Mouse (Mus musculus) stomach, adult 2 months (tissue): Measurements from ENCODE around the gene Mettl17. TPM values are rescaled to one million over a fixed set of nuclear protein-coding genes. Genes with fewer than 3 reads are reported as not detected.

Source experiments
- polyA plus RNA-seq: library from polyadenylated mRNA; depleted of rRNA; stranded (reverse); fragments of >200 nt; gene quantifications from 2 replicates; pipeline ENCODE4 v1.2.3, GENCODE M21; 2012; rRNA removed

The Mettl17 gene
- 20.0 and 21.5 TPM in 2 replicates for polyA plus RNA-seq

DNA sequence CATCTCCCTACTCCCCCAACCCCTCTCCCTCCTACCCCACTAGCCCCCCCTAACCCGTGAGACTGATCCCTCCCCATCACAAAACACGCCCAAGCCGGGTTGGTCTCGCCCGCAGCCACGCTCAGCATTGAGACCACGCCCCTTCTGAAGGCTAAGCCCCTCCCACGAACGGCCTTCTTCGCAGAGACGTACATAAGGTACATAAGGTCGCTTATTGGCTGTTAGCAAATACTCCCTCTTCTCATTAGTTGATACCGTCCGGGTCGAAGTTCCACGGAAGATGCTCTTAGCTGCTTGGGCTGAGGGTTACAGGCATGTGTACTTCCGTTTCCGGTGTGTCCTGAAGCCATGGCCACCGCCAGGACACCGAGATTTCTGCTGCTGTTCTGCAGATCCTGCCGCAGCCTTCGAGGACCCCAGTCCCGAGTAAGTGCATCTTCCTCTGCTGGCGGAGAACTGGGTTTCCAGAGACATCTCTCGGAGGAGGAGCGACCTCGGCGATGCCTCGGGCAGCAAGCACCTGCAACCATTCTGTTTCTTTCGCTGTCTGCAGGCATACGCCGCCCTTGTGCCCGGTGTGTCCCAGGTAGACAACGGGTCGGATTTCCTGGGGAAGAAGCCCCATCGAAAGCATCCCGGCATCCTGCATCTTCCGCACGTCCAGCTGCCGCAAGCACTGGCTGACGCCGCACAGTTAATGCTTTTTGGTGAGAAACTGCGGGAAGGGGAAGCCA, at the start of gene Mettl17:
Gene Mettl17 (plus strand): TSS at position 245 of the 734 bp plus-strand sequence.

DNA sequence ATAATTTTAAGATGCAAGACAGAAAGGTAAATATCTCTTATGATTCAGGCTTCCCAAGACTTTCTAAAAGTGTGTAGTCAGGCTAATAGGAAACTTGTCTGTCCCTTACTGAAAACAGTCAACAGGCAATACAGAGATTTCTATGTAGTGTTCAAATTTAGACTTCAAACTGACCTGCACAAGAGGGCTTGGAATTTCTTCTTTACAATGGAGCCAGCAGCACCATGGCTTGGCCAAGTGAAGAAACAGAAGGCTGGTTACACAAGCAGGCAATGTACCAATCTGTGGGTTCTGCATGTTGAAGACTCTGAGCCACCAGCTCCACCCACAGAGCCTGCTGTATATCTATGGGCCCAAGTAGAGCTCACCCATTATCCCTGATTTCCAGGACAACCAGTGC, 31.2 kb upstream of the Mettl17 start, which contains the start of gene Ear6:
Gene Ear6 (plus strand): TSS at position 301 of the 400 bp plus-strand sequence.

DNA sequence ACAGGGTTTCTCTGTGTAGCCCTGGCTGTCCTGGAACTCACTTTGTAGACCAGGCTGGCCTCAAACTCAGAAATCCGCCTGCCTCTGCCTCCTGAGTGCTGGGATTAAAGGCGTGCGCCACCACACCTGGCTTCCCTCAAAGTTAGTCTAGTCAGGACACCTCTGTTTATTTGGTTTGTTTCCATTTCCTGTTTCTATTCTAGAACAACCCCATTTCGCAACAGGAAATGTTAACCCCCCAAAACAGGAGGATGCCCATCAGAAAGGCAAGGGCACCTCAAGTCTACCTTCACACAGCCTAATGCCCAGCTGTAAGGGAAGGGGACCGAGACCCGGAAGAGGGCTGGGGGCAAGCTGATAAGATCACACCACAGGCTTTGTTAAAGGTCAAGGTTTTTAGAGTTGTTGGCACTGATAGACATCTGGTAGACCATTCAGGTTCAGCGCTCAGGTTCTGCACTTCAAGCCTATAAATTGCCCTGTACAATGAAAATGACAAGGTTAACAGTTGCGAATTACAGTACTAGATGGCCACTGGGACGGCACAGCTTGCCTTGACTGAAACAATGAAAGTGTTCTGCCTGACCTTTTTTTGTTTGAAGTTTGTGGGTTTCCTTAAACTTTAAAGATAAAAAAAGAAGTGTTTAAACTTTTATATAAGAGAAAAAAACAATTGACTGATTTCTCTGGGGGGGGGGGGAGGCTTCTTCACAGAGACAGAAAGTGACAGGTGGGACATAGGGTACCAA, 7.7 kb downstream of the Mettl17 start, which contains the start of gene Slc39a2:
Gene Slc39a2 (plus strand): TSS at position 699 of the 749 bp plus-strand sequence.

DNA sequence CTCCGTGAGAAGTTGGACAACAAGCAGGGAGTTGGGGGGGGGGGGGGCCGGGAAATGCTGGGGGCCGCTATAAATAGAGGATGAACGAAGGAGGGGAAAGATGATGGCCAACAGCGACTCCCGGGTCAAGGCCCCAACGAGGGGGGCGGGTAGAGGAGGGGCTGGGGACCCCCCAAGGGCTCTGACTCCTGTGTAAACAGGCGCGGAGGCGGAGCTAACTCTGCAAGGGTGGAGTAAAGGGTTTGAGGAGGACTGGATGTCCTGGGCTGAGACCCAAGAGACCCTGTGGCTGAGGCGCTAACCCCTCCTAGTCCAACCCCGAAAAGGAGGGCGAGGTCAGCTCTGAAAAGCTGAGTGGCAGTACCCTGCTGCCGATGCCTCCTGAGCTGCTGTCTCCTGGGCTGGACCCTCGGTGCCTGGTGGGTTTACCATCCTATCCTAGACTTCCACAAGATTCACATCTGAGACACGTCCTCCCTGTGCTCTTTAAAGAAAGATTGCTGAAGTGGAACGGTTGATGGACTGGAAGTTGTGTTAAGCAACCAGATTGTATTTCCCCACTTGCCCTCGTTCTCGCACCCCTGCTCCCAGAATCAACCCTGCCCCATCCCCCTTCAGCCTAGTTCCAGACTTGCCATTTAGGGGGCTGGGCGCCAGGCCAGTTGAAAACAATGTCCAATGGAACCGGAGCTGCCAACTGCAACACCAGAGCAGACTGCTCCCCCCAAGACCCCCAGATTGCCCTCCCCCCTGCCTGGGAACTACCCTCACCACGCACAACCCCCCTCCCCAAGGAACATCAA, 29.5 kb downstream of the Mettl17 start, which contains the start of gene Ndrg2:
Gene Ndrg2 (minus strand): TSS at position 199 of the 803 bp plus-strand sequence.

DNA sequence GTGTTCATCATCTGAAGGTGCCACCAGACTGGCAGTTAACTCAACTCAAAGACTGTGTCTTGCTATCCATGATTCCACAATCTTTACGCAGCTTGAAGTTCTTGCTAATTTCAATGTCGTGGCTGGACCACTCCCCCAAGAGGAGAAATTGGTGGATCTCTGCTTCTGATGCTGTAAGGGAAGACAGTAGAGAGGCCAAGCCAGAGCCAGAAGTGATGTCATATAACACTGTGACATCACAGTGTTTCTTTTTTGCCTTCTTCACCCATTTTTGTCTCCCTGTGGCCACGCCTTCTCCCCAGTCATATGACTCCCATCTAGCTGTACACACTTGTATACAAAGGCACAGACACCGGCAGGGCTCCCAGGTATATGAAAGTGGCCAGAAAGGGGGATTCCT, 33.5 kb downstream of the Mettl17 start, which contains the start of gene Tppp2:
Gene Tppp2 (plus strand): TSS at position 301 of the 400 bp plus-strand sequence.

DNA sequence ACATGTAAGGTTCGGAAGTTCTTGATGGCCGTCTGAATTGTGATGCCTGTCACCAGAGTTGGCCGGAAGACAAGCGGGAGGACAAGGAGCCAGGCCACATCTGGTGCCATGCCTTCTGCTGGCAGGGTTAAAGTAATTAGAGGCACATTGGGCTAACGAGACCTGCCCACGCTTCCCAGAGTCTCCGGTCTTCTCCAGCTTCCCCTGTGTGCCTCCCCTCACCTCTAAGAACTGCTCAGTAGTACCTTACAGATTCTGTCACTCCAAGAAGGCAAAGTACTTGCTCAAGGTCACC, 37.9 kb downstream of the Mettl17 start, which contains the start of gene Rnase13:
Gene Rnase13 (minus strand): TSS at position 203 of the 295 bp plus-strand sequence.

Other genes starting within 250 kb of the Mettl17 start
- gene Gm4181, start 249.2 kb upstream of the Mettl17 start, polyA plus RNA-seq, result not detected in 2 replicates
- not detected in 2 replicates for gene Gm17079, start 189.4 kb upstream of the Mettl17 start, polyA plus RNA-seq
- gene Gm5800, start 167.7 kb upstream of the Mettl17 start, polyA plus RNA-seq, result not detected in 2 replicates
- gene Ang4, start 111.3 kb upstream of the Mettl17 start, polyA plus RNA-seq, result not detected in 2 replicates
- not detected in 2 replicates for gene AY358078, start 84.8 kb upstream of the Mettl17 start, polyA plus RNA-seq
- gene Ear6, start 31.1 kb upstream of the Mettl17 start, polyA plus RNA-seq, result not detected in 2 replicates
- gene Slc39a2, start 8.0 kb downstream of the Mettl17 start, polyA plus RNA-seq, result 0.32 and 0.52 TPM in 2 replicates
- gene Ndrg2, start 29.3 kb downstream of the Mettl17 start, polyA plus RNA-seq, result 87.1 and 97.7 TPM in 2 replicates
- not detected in 2 replicates for gene Tppp2, start 33.6 kb downstream of the Mettl17 start, polyA plus RNA-seq
- gene Rnase13, start 37.9 kb downstream of the Mettl17 start, polyA plus RNA-seq, result 0.06 TPM in 1 of 2 replicates, not detected in the other
- gene Arhgef40, start 99.9 kb downstream of the Mettl17 start, polyA plus RNA-seq, result 66.6 and 69.1 TPM in 2 replicates
- 0.83 and 1.5 TPM in 2 replicates for gene Tmem253, start 130.8 kb downstream of the Mettl17 start, polyA plus RNA-seq
- 45.3 and 51.5 TPM in 2 replicates for gene Zfp219, start 135.9 kb downstream of the Mettl17 start, polyA plus RNA-seq
- not detected in 2 replicates for gene Olfr221, start 157.6 kb downstream of the Mettl17 start, polyA plus RNA-seq
- gene Hnrnpc, start 219.2 kb downstream of the Mettl17 start, polyA plus RNA-seq, result 10.7 and 21.2 TPM in 2 replicates
- gene Rpgrip1, start 225.9 kb downstream of the Mettl17 start, polyA plus RNA-seq, result 0.41 and 1.6 TPM in 2 replicates